Mouse (Mus musculus): Measurements from ENCODE around the gene Sele. TPM values are rescaled to one million over a fixed set of nuclear protein-coding genes. Genes with fewer than 3 reads are reported as not detected.

The Sele gene
- polyA plus RNA-seq, 1 experiment from 2014 or later = 0.46 TPM

DNA sequence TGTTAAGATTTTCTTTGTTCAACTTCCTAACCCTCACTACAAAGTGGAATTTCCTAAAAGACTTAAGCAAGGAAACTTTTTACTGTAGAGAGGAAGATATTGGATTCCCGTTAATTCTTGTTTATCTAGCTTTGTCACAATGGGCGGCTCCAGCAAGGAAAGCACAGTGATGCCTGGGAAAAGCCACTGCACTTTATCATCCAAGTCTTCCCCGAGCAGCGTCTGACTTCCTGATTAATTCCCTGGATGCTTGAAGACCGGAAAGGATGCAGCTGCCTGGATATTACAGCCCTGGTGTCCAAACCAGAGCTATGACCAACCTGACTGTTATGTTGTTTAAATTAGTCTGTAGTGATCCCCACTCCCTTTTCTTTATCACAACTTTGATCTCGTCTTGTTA lies 48.7 kb downstream of the Sele start:
- Histone ChIP-seq H3K4me3 (no peak overlapping the region), H3K4me1 (replicated peaks) (no peaks in the 10 kb centered on the region), H3K36me3 (no peaks in the 10 kb centered on the region), H3K27me3 (replicated peaks) (no peaks in the 10 kb centered on the region), H3K9me3 (replicated peaks) (no peaks in the 10 kb centered on the region), H3K27ac (ENCODE audit: poor library complexity, severe bottlenecking) (no peak overlapping the region), H3K4me2 (no peak overlapping the region), H3K9ac (no peak overlapping the region)
- no peak for ATAC-seq (ENCODE audit: insufficient number of reproducible peaks, low FRiP score)
- WGBS = 39% methylated on average over 6 of the region's 6 CpGs

DNA sequence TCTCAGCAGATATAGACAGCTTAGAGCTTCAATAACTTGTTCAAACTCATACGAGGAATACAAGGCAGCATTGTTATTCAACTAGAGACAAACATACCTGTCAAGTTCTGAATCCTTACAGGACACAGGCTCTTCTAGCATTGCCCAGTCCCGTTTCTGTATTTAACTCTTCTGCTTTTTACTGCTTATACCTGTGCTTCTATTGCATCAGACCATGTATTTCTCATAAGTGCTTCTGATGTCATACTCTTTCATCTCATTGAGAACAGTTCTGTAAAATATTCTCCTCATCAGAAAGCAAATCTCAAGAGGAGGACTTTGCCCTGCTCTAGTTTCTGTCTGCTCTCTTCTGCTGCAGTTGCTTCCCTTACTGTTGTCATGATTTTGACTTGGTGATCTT lies 49.9 kb downstream of the Sele start:
- Histone ChIP-seq H3K4me3 (no peak overlapping the region), H3K27ac (ENCODE audit: poor library complexity, severe bottlenecking) (no peak overlapping the region), H3K4me2 (no peak overlapping the region), H3K36me3 (no peaks in the 10 kb centered on the region), H3K4me1 (replicated peaks) (no peaks in the 10 kb centered on the region), H3K27me3 (replicated peaks) (no peaks in the 10 kb centered on the region), H3K9me3 (replicated peaks) (no peaks in the 10 kb centered on the region), H3K9ac (no peak overlapping the region)
- 85% methylated on average over 2 of the region's 2 CpGs for whole genome bisulfite sequencing
- no peak for ATAC-seq (ENCODE audit: insufficient number of reproducible peaks, low FRiP score)

- H3K9ac ChIP-seq = no peak overlapping the region
- H3K4me1 ChIP-seq (replicated peaks) = no peaks in the 10 kb centered on the region
- H3K4me2 ChIP-seq = no peak overlapping the region
- no peak overlapping the region for H3K4me3 ChIP-seq
- H3K27me3 ChIP-seq (replicated peaks) = no peaks in the 10 kb centered on the region
- H3K36me3 ChIP-seq = no peaks in the 10 kb centered on the region
- H3K9me3 ChIP-seq (replicated peaks) = no peaks in the 10 kb centered on the region
- ATAC-seq (ENCODE audit: insufficient number of reproducible peaks, low FRiP score) = no peak
- H3K27ac ChIP-seq (ENCODE audit: poor library complexity, severe bottlenecking) = no peak overlapping the region
- 60% methylated on average over 2 of the region's 2 CpGs for WGBS
These were observed 50.3 kb downstream of the Sele start for GRCm38 (mm10) chr1:164098372-164098771.

Other genes with a start within 250 kb of the Sele start
- 16.0 and 17.1 TPM in 2 replicates for gene Scyl3, start 119.1 kb upstream of the Sele start, polyA plus RNA-seq (2016; fragmentation: Nextera tagmentation; extraction: Ambion mirVana)
- 18.9 and 19.2 TPM in 2 replicates for gene BC055324, start 53.4 kb upstream of the Sele start, polyA plus RNA-seq (2016; fragmentation: Nextera tagmentation; extraction: Ambion mirVana)
- 6.4 and 7.4 TPM in 2 replicates for gene Mettl18, start 53.3 kb upstream of the Sele start, polyA plus RNA-seq (2016; fragmentation: Nextera tagmentation; extraction: Ambion mirVana)
- not detected in 2 replicates for gene Sell, start 13.7 kb downstream of the Sele start, polyA plus RNA-seq (2016; fragmentation: Nextera tagmentation; extraction: Ambion mirVana)
- 0.06 TPM in 1 of 2 replicates, not detected in the other for gene Selp, start 67.0 kb downstream of the Sele start, polyA plus RNA-seq (2016; fragmentation: Nextera tagmentation; extraction: Ambion mirVana)
- 0.55 and 0.87 TPM in 2 replicates for gene F5, start 103.6 kb downstream of the Sele start, polyA plus RNA-seq (2016; fragmentation: Nextera tagmentation; extraction: Ambion mirVana)
- gene Slc19a2, start 200.8 kb downstream of the Sele start, polyA plus RNA-seq (2016; fragmentation: Nextera tagmentation; extraction: Ambion mirVana) = 10.9 and 11.0 TPM in 2 replicates
- gene Ccdc181, start 227.4 kb downstream of the Sele start, polyA plus RNA-seq (2016; fragmentation: Nextera tagmentation; extraction: Ambion mirVana) = 9.3 and 9.7 TPM in 2 replicates

Data from heart, embryonic 12.5 days (tissue).